Mouse (Mus musculus) gastrocnemius, adult 2 months (tissue): ENCODE measurements around the gene Grm3. TPM values are rescaled to one million over a fixed set of nuclear protein-coding genes. Genes with fewer than 3 reads are reported as not detected.

ENCODE experiments used
- DNase-seq: peaks from one replicate; pipeline ENCODE4 v3.0.0; 2022
- H3K27ac ChIP-seq: fragments of 200-600 bp; 2 replicates; pipeline ENCODE4 v1.8.1; 2022; ENCODE audit warnings: mild to moderate bottlenecking
- H3K4me3 ChIP-seq: fragments of 200-600 bp; 2 replicates; pipeline ENCODE4 v1.8.1; 2022; ENCODE audit warnings: mild to moderate bottlenecking, moderate library complexity
- CTCF ChIP-seq: fragments of 200-600 bp; IDR thresholded peaks from 2 replicates; pipeline ENCODE4 v1.8.1; 2022; ENCODE audit warnings: antibody characterized with exemption, mild to moderate bottlenecking, moderate library complexity
- intact Hi-C: fragments of 180-260 bp; cut with DNase I; formaldehyde crosslinking; loops from one replicate; pipeline ENCODE4 v1.15.1; 2025
- total RNA-seq, 2 experiments: library from RNA; stranded (reverse); gene quantifications; 2 replicates each; pipeline ENCODE4 v1.2.3; 2021

The Grm3 gene
- total RNA-seq, 2 experiments from 2014 or later: not detected

DNA sequence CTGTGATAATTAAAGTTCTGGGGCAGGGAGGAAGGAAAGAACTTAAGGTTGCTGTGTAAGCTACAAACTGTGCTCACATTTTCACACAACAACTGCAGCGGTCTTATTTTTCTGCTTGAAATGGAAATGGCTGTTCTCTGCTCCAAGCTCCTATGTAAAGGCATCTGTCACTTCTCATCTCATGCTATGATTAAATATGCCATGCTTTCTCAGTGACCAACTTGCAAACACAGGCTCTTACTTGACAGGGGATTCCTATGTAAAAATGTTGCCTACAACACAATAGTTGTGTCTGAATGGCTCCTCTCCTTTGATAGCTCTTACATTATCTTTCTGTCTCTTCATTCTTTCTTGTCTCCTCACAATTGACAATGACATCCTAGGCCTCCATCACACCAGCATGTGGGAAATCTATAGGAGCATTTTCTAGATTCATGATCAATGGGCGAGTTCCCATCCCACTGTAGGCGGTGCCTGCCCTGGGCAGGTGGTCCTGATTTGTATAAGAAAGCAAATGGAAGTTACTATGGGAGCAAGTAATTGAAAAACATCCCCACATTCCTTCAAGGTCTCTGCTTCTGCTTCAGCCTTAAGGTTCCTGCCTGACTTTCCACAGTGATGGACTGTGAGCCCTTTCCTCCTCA lies 34.2 kb downstream of the Grm3 start:
- no peak overlapping the region for H3K4me3 ChIP-seq
- DNase-seq: no peak
- intact Hi-C loops: no loop called here
- no peak overlapping the region for H3K27ac ChIP-seq
- TF ChIP-seq CTCF: no peak

DNA sequence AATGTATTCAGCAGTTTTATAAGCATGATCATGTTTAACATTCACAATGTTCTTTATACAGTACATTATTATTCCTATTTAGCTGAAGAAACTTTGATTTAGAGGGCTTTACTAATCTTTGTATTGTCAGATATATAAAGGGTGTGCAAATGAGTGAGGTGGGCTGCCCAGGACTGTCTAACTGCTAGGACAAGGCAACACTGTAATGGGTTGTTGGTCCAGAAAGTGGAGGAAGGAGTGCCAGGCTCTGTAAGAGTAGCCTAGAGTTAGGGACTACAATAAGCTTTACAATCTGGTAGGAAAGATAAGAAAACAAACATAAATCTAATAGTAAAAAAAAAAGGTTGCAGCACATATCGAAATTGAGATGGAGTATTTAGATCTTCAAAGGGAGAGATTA lies 34.8 kb downstream of the Grm3 start:
- no peak for TF ChIP-seq CTCF
- DNase-seq: no peak
- Histone ChIP-seq H3K4me3 (no peak overlapping the region), H3K27ac (no peak overlapping the region)
- intact Hi-C loops: no loop called here

DNA sequence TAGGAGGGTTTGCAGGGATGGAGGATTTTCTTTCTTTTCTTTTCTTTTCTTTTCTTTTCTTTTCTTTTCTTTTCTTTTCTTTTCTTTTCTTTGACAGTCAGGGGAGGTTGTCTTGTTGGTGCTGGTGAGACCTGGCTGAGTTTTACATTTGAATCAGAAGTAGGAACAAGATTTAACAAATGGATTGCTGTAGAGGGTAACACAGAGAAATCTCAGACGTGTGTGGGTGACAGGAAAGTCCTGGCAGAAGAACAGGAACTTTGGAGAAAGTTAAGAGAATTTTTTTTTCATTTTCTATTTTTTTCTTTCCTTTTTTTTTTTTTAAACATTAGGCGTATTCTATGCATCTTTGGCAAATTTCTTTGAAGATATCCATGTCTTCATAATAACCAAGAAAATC lies 41.8 kb downstream of the Grm3 start:
- intact Hi-C loops: no loop called here
- DNase-seq: no peak

DNA sequence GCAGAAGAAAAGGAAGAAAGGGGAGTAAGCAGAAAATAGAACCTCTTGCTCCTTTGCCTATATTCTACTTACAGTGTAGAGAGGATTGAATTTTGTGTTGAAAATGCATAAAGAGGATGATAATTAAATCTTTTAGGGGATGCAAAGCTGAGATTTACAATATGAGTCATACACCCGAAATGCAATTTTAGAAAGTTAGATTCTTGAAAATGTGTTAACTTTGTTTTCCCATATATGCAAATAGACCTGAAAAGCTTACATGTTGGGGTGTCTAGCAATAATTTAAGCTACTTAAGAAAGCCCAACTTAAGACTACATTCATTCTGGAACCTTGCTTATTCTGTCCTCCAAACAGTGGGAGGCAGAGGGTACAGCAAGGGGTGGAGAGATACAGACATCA lies 56.0 kb downstream of the Grm3 start:
- TF ChIP-seq CTCF: no peak
- Histone ChIP-seq H3K27ac (no peak overlapping the region), H3K4me3 (no peak overlapping the region)
- intact Hi-C loops: no loop called here
- DNase-seq: no peak

More for the DNA sequence above, 41.8 kb downstream of the Grm3 start:
- no peak for TF ChIP-seq CTCF
- Histone ChIP-seq H3K27ac (no peak overlapping the region), H3K4me3 (no peak overlapping the region)

DNA sequence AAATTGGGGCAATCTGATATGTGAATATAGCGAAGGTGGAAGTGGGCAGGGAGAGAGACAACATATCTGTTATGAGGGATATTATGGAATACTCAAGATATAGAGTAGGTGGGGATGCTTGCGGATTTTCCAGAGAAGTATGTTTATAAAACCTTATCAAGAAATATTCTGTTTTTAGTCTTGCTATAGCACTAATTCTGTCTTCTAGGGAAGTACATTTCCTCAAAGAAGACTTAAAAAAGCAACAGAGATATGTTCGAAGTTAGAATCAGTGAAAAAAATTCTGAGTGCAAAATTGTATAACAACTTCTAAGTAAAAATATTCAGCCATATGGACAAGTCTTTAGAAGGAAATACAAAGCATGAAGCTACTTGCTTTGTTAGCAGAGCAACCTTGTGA lies 61.6 kb downstream of the Grm3 start:
- TF ChIP-seq CTCF: no peak
- intact Hi-C loops: no loop called here
- H3K4me3 ChIP-seq: no peak overlapping the region
- DNase-seq: no peak
- H3K27ac ChIP-seq: no peak overlapping the region

DNA sequence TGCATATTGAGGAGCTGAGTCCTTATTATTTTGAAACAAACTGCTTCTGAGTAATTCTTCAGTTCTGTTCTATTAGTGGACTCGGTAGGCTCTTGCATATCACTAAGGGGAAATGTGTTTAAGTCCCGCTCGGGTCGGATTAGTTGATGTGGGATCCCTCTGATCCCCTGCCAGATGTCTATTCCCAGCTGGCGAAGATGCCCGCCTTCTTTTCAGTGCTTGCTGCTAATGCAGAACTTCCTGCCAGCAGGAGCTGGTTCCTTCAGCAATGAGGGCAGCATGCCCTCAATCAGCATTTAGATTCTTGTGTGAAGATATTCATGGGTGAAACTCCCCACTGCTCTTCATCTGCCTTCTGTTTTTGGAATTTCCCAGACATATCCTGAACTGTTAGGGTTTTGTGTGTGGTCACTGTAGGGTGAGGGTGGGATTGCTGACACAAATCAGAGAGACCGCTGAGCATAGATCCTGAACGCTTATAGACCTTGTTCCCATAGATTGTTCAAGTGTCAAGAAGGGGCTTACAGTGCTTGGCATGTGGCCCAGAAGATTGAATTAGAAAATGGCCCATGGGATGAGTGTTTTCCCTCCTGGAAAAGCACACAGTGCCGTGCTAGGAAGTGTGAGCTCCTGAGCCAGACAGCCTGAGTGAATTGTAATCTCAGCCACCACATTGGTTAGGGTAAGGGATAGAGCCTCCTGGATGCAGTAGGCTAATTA lies 62.9 kb downstream of the Grm3 start:
- TF ChIP-seq CTCF: no peak
- H3K27ac ChIP-seq: no peak overlapping the region
- no peak overlapping the region for H3K4me3 ChIP-seq
- intact Hi-C loops: no loop called here
- no peak for DNase-seq

DNA sequence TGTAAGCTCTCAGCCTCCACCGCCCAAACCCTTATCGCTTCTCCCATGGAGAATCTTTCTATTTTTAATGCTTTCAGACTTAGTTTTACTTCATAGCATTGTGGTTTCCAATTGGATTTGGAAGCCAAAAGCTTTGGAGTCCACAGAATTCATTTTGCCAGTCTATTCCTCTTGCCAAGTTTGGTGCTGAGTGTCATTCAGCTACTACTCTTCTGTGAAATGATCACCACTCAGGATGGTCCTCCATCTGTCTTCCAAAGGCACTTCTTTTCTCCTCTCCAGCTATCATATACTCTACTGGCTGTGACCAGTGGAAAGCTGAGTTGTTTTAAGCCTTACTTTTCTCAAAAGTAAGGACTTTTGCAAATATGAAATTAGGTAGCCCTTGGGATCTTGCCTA lies 86.4 kb downstream of the Grm3 start:
- intact Hi-C loops: no loop called here
- no peak overlapping the region for H3K27ac ChIP-seq

DNA sequence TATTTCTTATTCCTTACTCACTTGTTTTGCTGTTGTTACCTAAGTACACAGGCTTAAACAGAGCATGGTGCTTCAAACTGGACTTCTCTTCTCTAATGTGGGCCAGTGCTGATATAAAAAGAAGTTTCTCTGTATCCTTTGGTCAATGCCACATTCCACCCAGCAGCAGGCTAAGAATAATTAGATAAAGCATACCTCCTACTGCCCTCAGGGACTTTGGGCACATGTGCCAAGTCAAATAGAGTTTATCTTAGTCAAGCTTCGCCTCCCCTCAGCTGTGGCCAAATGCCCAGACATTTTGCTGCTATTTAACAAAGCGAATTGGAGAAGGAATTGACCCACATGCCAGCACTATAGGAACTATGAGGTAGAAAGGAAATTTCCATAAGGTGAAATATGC lies 97.8 kb downstream of the Grm3 start:
- intact Hi-C loops: no loop called here
- no peak overlapping the region for H3K27ac ChIP-seq
- H3K4me3 ChIP-seq: no peak overlapping the region
- TF ChIP-seq CTCF: no peak
- no peak for DNase-seq

More for the DNA sequence above, 86.4 kb downstream of the Grm3 start:
- TF ChIP-seq CTCF: no peak
- no peak overlapping the region for H3K4me3 ChIP-seq
- DNase-seq: no peak

DNA sequence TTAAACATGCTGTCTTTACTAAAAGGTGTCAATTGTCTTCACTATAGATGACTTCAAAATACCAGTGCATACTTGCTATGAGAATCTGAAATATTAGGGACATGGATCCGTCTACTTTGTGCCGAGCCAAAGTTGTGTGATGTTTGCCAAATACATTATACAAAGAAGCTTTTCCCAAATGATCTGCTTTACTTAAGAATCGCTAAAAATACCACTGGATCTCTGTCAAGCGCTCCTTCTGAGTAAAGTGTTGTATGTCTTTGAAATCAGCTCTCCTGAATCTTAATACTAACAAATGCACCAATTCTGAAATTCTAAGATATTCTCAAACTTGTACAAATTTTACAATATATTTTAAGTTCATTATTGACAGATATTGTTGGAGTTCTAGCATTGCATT lies 100.6 kb downstream of the Grm3 start:
- TF ChIP-seq CTCF: no peak
- DNase-seq: no peak
- Histone ChIP-seq H3K4me3 (no peak overlapping the region), H3K27ac (no peak overlapping the region)
- intact Hi-C loops: no loop called here

DNA sequence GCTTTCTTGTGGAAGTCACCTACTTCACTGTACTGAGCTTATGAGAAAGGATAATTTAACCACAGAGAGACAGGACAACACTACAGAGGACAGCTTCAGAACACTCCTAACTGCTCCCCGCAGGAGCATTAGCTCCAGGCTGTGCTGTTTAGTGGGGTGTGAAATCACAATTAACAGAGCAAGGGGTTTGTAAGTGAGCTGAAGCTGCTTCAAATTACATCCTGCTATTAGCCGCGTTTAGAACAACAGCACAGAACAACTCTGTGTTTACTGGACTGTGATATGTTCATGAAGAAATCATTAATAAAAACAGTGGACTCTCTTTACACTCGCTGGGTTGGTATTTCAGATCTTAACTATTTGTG lies 101.9 kb downstream of the Grm3 start:
- no peak overlapping the region for H3K27ac ChIP-seq
- DNase-seq: no peak
- no peak for TF ChIP-seq CTCF
- H3K4me3 ChIP-seq: no peak overlapping the region
- intact Hi-C loops: no loop called here

DNA sequence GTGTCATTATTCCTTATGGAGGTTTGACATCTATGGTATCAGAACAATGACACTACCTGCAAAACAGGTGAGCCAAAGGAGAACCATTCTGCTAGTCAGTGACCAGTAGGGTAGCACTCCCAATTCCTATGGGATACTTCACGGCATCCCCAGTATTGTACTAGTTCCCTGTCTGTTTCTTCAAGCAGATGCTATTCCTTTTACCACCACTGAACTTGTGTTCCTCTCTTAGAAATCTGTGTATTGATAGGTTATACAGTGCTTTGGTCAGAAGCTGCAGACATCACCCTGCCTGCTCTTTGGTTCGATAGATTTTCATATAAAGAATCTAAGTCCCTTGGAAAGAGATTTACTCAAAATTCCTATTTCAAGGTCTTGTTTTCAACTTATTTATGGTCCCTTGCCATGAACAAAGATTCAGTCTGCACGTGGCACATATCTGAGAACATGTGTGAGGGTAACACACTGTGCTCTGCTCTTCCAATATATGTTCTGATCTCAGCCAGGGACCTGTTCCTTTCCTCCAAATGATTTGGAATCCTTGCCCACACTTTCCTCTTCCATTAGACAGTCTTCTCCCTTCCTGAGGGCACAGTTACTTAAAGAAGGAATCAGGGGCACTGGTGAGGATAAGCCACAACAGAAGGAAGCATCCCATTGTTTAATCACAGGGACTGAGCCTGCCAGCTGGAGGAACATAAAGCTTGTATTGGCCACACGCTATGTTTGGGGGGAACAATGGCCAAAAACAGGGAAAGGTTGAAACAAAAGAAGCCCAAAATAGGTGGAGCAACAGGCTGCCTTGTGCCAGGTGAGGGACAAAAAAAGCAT lies 102.5 kb downstream of the Grm3 start:
- DNase-seq: no peak
- intact Hi-C loops: no loop called here
- Histone ChIP-seq H3K27ac (no peak overlapping the region), H3K4me3 (no peak overlapping the region)
- TF ChIP-seq CTCF: no peak

DNA sequence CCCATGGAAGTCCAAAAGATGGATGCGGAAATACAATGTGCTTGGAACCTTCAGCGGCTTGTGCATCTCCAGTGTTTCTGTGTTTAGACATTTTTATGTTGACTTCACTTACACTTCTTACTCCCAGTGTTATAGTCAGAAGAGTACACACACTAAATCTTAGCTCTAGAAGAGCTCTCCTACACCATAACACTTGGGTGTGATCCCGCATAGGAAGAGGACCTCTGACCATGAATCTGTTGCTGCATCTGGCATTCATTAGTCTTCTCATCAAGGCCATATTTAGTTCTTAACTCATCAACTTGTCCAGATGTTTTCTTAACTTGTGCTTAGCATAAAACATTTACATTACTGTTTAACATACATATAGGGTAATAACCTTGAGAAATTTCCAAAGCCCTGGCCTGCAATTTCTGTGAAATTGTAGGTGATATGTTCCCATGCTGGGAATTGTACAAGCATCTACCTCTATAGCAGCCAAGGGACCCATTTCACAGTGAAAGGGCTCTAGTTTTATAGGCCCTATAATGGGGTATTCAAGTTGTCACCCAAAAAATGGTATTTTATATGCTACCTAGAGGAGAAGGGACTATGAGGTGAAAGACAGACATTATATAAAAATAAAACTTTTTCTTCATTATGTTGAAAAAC lies 103.4 kb downstream of the Grm3 start:
- no peak for TF ChIP-seq CTCF
- Histone ChIP-seq H3K27ac (no peak overlapping the region), H3K4me3 (no peak overlapping the region)
- intact Hi-C loops: no loop called here
- no peak for DNase-seq

DNA sequence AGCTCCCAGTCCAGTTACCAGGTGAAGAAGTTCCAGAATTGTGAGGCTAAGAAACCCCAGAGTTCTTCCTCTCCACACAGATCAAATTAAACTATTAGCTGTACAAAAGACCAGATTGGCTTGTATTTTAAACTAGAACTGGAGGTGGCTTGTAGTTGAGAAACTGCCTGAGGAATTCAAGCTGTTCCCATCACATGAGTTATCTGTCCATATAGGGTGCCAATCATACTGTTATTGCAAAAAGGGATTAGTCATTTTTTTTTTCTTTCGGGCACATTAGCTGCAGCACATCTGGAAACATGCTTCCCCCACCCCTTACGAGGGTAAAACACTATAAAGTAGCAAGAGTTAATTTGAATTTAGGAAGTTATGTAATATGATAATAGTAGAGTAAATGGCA lies 145.9 kb downstream of the Grm3 start:
- TF ChIP-seq CTCF: no peak
- Histone ChIP-seq H3K27ac (no peak overlapping the region), H3K4me3 (no peak overlapping the region)
- no peak for DNase-seq
- intact Hi-C loops: no loop called here
